Mouse (Mus musculus) left cerebral cortex, postnatal 4 days (tissue): ENCODE results near the gene Zfp692. TPM values are rescaled to one million over a fixed set of nuclear protein-coding genes. Genes with fewer than 3 reads are reported as not detected.
"Not testable (repeated sequence)": the region's sequence is repeated elsewhere in the genome, so short reads cannot be mapped to it uniquely, and the experiment has no call there.

Experiments used
- DNase-seq: peaks from one replicate; pipeline ENCODE4 v3.0.0-alpha.2; 2022
- intact Hi-C: fragments of 180-260 bp; cut with DNase I; formaldehyde crosslinking; loops from one replicate; pipeline ENCODE4 v1.15.1; 2025
- total RNA-seq, 2 experiments: library from RNA; stranded (reverse); gene quantifications; 2 replicates each; pipeline ENCODE4 v1.2.3; 2021

Gene Zfp692
- total RNA-seq, 2 experiments from 2014 or later = 30.4 to 32.2 TPM

- intact Hi-C loops = no loop called here
- DNase-seq = no peak
Measured at GRCm38 (mm10) chr11:58352681-58353548, 46.0 kb downstream of the Zfp692 start.

GRCm38 (mm10) chr11:58353709-58354108 is 46.8 kb downstream of the Zfp692 start:
- intact Hi-C loops = no loop called here

GRCm38 (mm10) chr11:58354476-58354875 is 47.6 kb downstream of the Zfp692 start:
- intact Hi-C loops = no loop called here
- DNase-seq = no peak

More at GRCm38 (mm10) chr11:58353709-58354108, 46.8 kb downstream of the Zfp692 start:
- no peak for DNase-seq

- DNase-seq = no peak
- intact Hi-C loops = no loop called here
Measured at GRCm38 (mm10) chr11:58354927-58355326, 48.1 kb downstream of the Zfp692 start.

- intact Hi-C loops = no loop called here
Measured at GRCm38 (mm10) chr11:58357042-58357441, 50.2 kb downstream of the Zfp692 start.

GRCm38 (mm10) chr11:58357844-58358534 is 51.1 kb downstream of the Zfp692 start:
- intact Hi-C loops = no loop called here
- DNase-seq = peak; percentile 15

More at GRCm38 (mm10) chr11:58357042-58357441, 50.2 kb downstream of the Zfp692 start:
- DNase-seq = no peak

GRCm38 (mm10) chr11:58362562-58362961 is 55.7 kb downstream of the Zfp692 start:
- DNase-seq, intact Hi-C loops: not testable (repeated sequence)

Other genes with a start within 250 kb of the Zfp692 start
- gene Gm12248, start 213.9 kb upstream of the Zfp692 start, total RNA-seq = not detected
- gene Cnot8, start 202.9 kb upstream of the Zfp692 start, total RNA-seq = 10 to 100 TPM; 58.3 to 62.8 TPM
- 10 to 100 TPM; 21.3 to 22.0 TPM for gene Gemin5, start 138.5 kb upstream of the Zfp692 start, total RNA-seq
- 10 to 100 TPM; 37.6 to 37.9 TPM for gene Mrpl22, start 135.4 kb upstream of the Zfp692 start, total RNA-seq
- gene Igtp, start 107.5 kb upstream of the Zfp692 start, total RNA-seq = under 1 TPM; 0.66 to 0.79 TPM
- 1 to 10 TPM in 1 of 2 experiments, under 1 TPM in 1; 0.79 to 1.2 TPM for gene Irgm2, start 107.5 kb upstream of the Zfp692 start, total RNA-seq
- gene 4930438A08Rik, start 32.3 kb upstream of the Zfp692 start, total RNA-seq = not detected
- gene Zfp672, start 23.3 kb downstream of the Zfp692 start, total RNA-seq = 10 to 100 TPM; 43.5 TPM
- gene Sh3bp5l, start 23.7 kb downstream of the Zfp692 start, total RNA-seq = 10 to 100 TPM; 44.2 to 48.8 TPM
- gene Lypd8, start 72.0 kb downstream of the Zfp692 start, total RNA-seq = not detected
- gene 1810065E05Rik, start 114.0 kb downstream of the Zfp692 start, total RNA-seq = not detected
- gene Gm12253, start 125.5 kb downstream of the Zfp692 start, total RNA-seq = not detected
- not detected for gene Lypd9, start 145.9 kb downstream of the Zfp692 start, total RNA-seq
- gene Olfr30, start 155.2 kb downstream of the Zfp692 start, total RNA-seq = not detected
- not detected for gene Olfr332, start 185.5 kb downstream of the Zfp692 start, total RNA-seq
- gene Olfr331, start 195.5 kb downstream of the Zfp692 start, total RNA-seq = not detected
- not detected for gene Olfr330, start 227.8 kb downstream of the Zfp692 start, total RNA-seq
- gene Olfr329-ps, start 239.4 kb downstream of the Zfp692 start, total RNA-seq = not detected
- gene Olfr328, start 248.6 kb downstream of the Zfp692 start, total RNA-seq = under 1 TPM; 0.12 to 0.34 TPM